Mouse (Mus musculus) kidney, embryonic 14.5 days (tissue): Measurements from ENCODE around the gene Sept3. TPM values are rescaled to one million over a fixed set of nuclear protein-coding genes. Genes with fewer than 3 reads are reported as not detected.
A peak's percentile ranks its signal among the peaks of the same experiment; 100 is the strongest.

ENCODE experiments used
- ATAC-seq: fragments of 200-750 bp; cut with Nextera tagmentation; 2 replicates; pipeline ENCODE4 v1.8.0; 2017; ENCODE audit warnings: moderate number of reproducible peaks, mild to moderate bottlenecking, moderate TSS enrichment, moderate library complexity; ENCODE audit not compliant: low FRiP score, low TSS enrichment
- H3K27ac ChIP-seq: fragments of 300-500 bp; sonication (generic); 2 replicates; pipeline ENCODE4 v1.5.1; 2014; ENCODE audit warnings: low read depth, mild to moderate bottlenecking, low read length, moderate library complexity, mixed read lengths
- H3K27me3 ChIP-seq: fragments of 300-500 bp; sonication (generic); 2 replicates; pipeline ENCODE4 v1.6.1; 2014; ENCODE audit warnings: mild to moderate bottlenecking, low read length; ENCODE audit not compliant: control insufficient read depth, insufficient read depth
- H3K36me3 ChIP-seq: fragments of 300-500 bp; sonication (generic); 2 replicates; pipeline ENCODE4 v1.6.1; 2014; ENCODE audit warnings: low read length, mixed read lengths; ENCODE audit not compliant: control insufficient read depth, insufficient read depth
- H3K4me1 ChIP-seq: fragments of 300-500 bp; sonication (generic); 2 replicates; pipeline ENCODE4 v1.6.1; 2014; ENCODE audit warnings: low read length, mixed read lengths; ENCODE audit not compliant: control insufficient read depth, insufficient read depth
- H3K4me2 ChIP-seq: fragments of 300-500 bp; sonication (generic); replicated peaks from 2 replicates; pipeline ENCODE4 v1.6.1; 2014; ENCODE audit warnings: low read depth, mild to moderate bottlenecking, low read length
- H3K4me3 ChIP-seq: fragments of 300-500 bp; sonication (generic); 2 replicates; pipeline ENCODE4 v1.5.1; 2014; ENCODE audit warnings: mild to moderate bottlenecking, low read length
- H3K9ac ChIP-seq: fragments of 300-500 bp; sonication (generic); 2 replicates; pipeline ENCODE4 v1.6.1; 2014; ENCODE audit warnings: low read depth, mild to moderate bottlenecking, low read length, moderate library complexity
- H3K9me3 ChIP-seq: fragments of 300-500 bp; sonication (generic); 2 replicates; pipeline ENCODE4 v1.6.1; 2016; ENCODE audit warnings: low read length; ENCODE audit not compliant: control insufficient read depth
- WGBS: fragments of 180-500 bp; shearing (Covaris S2); extraction: QIAGEN DNeasy Blood & Tissue Kit; methylation state at CpG from one replicate; pipeline ENCODE4 v1.1.7; 2014; 5-methylcytosine and 5-hydroxymethylcytosine counted together
- polyA plus RNA-seq: library from polyadenylated mRNA; unstranded; fragments of >200 nt; fragmentation: Nextera tagmentation; extraction: Ambion mirVana; gene quantifications from 2 replicates; pipeline ENCODE4 v1.2.1, GENCODE M21; 2014

Sept3 gene
- polyA plus RNA-seq, 1 experiment from 2014 or later = 15.8 TPM

DNA sequence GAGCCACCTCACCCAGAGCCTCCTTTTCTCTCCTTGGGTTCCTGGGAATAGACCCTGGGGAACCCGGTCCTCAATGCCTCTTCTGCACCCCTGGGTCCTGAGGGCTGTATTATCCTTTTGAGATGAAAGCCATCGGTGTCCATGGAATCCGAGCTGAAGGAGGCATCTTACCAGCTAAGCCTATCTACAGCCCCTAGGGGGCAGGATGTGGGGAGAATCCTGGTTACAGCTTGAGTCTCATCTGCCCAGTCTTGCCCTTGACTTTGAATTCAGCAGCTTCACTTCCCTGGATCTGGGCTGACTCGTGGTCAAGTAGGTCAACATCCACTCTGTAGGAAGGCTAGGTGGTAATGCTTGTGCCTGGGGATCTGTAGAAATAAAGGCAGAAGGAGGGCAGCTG, 19.4 kb upstream of the Sept3 start:
- Histone ChIP-seq H3K27me3 (no peaks in the 10 kb centered on the region), H3K4me1 (no peaks in the 10 kb centered on the region), H3K9ac (no peak overlapping the region), H3K9me3 (no peaks in the 10 kb centered on the region; the same call in 1 of the 2 replicates), H3K4me2 (no peak overlapping the region), H3K36me3 (no peaks in the 10 kb centered on the region), H3K27ac (no peak overlapping the region), H3K4me3 (no peak overlapping the region)
- WGBS = 55% methylated on average over 4 of the region's 4 CpGs
- ATAC-seq = no peak

- ATAC-seq = 0 out of 2 replicates have a peak, but pooled peaks have one; percentile 7
- H3K36me3 ChIP-seq = no peaks in the 10 kb centered on the region
- H3K9ac ChIP-seq = no peak overlapping the region
- no peaks in the 10 kb centered on the region for H3K4me1 ChIP-seq
- 28% methylated on average over 10 of the region's 10 CpGs for WGBS
- no peak overlapping the region for H3K4me3 ChIP-seq
- no peak overlapping the region for H3K27ac ChIP-seq
- H3K27me3 ChIP-seq = no peaks in the 10 kb centered on the region
- H3K9me3 ChIP-seq = no peaks in the 10 kb centered on the region; the same call in 1 of the 2 replicates
- no peak overlapping the region for H3K4me2 ChIP-seq
Observed at GRCm38 (mm10) chr15:82255944-82256383, 18.7 kb upstream of the Sept3 start.

DNA sequence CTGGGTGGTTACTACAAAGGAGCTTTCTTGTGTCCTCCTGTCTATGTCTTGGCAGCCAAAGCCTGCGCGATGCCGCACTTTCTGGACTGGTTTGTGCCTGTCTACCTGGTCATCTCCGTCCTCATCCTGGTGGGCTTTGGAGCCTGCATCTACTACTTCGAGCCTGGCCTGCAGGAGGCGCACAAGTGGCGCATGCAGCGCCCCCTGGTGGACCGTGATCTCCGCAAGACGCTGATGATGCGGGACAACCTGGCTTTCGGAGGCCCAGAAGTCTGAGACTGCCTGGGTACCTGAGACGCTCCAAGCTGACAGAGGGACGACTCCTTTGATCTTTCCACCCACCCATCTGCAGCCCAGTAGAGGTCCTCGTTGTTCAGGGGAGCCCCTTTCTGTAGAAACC, 15.2 kb upstream of the Sept3 start:
- no peak for ATAC-seq
- no peak overlapping the region for H3K4me3 ChIP-seq
- no peaks in the 10 kb centered on the region for H3K4me1 ChIP-seq
- no peak overlapping the region for H3K4me2 ChIP-seq
- no peak overlapping the region for H3K9ac ChIP-seq
- no peaks in the 10 kb centered on the region for H3K36me3 ChIP-seq
- H3K9me3 ChIP-seq = no peaks in the 10 kb centered on the region
- 16% methylated on average over 16 of the region's 16 CpGs for WGBS
- H3K27me3 ChIP-seq = no peaks in the 10 kb centered on the region
- no peak overlapping the region for H3K27ac ChIP-seq

DNA sequence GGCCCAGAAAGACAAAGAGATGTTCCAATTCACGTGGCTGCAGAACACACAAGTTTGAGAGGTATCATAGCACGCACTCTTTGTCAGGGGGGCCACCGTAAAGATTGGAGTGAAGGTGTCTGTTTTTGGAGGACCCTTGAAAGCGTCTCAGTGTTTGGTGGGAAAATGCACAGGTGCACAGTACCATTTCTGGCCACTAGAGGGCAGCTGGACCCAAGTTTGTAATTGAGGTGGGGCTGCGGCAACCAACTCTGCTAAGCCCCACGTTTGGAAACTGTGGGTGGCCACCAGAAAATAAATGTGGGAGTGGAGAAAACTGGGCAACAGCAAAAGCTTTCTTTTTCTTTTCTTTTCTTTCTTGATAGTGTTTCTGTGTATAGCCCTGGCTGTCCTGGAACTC, 8.3 kb upstream of the Sept3 start:
- WGBS = 15% methylated on average over 6 of the region's 6 CpGs
- H3K4me3 ChIP-seq = no peak overlapping the region
- no peaks in the 10 kb centered on the region for H3K36me3 ChIP-seq
- no peak overlapping the region for H3K4me2 ChIP-seq
- no peak overlapping the region for H3K9ac ChIP-seq
- no peaks in the 10 kb centered on the region for H3K9me3 ChIP-seq
- no peak overlapping the region for H3K27ac ChIP-seq
- H3K27me3 ChIP-seq = no peaks in the 10 kb centered on the region
- H3K4me1 ChIP-seq = no peaks in the 10 kb centered on the region
- ATAC-seq = peak; percentile 40; the same call in 1 of the 2 replicates

- Histone ChIP-seq H3K36me3 (no peaks in the 10 kb centered on the region), H3K4me1 (no peaks in the 10 kb centered on the region), H3K27me3 (no peaks in the 10 kb centered on the region; the same call in 1 of the 2 replicates), H3K27ac (no peak overlapping the region), H3K9me3 (no peaks in the 10 kb centered on the region), H3K4me3 (no peak overlapping the region), H3K4me2 (no peak overlapping the region), H3K9ac (no peak overlapping the region)
- ATAC-seq = no peak
- 23% methylated on average over 3 of the region's 3 CpGs for WGBS
Observed at GRCm38 (mm10) chr15:82268185-82268584, 6.5 kb upstream of the Sept3 start.

DNA sequence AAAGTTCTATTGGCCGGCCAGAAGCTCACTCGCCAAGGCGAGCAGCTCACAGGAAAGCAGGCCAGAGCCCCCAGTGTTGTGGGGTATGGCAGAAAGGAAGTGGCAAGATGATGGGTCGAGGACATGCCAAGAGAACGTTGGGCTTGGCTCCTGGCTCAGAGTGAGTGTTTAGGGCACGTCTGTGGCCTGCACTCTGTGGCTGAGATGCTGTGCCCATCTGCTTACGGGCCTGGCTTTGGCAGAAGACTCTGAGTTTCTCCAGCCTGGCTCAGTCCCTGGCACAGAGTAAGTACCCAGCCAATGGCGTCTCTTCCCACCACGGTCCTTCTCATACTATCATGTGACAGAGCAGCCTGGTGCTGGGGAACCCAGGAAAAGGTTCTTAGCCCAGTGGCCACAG, 5.9 kb upstream of the Sept3 start:
- Histone ChIP-seq H3K27ac (no peak overlapping the region), H3K4me2 (no peak overlapping the region), H3K9me3 (no peaks in the 10 kb centered on the region), H3K9ac (no peak overlapping the region), H3K4me3 (no peak overlapping the region), H3K36me3 (no peaks in the 10 kb centered on the region), H3K4me1 (no peaks in the 10 kb centered on the region), H3K27me3 (no peaks in the 10 kb centered on the region; the same call in 1 of the 2 replicates)
- WGBS = 89% methylated on average over 9 of the region's 9 CpGs
- no peak for ATAC-seq

GRCm38 (mm10) chr15:82271201-82271600, 3.5 kb upstream of the Sept3 start:
- Histone ChIP-seq H3K27ac (no peak overlapping the region), H3K27me3 (peaks cover 15% of the 10 kb centered on the region), H3K36me3 (no peaks in the 10 kb centered on the region), H3K9ac (no peak overlapping the region), H3K4me1 (peaks cover 9% of the 10 kb centered on the region; the same call in 1 of the 2 replicates), H3K4me3 (no peak overlapping the region), H3K9me3 (no peaks in the 10 kb centered on the region), H3K4me2 (no peak overlapping the region)
- 4% methylated on average over 5 of the region's 5 CpGs for WGBS
- ATAC-seq = peak; percentile 20; the same call in 1 of the 2 replicates

DNA sequence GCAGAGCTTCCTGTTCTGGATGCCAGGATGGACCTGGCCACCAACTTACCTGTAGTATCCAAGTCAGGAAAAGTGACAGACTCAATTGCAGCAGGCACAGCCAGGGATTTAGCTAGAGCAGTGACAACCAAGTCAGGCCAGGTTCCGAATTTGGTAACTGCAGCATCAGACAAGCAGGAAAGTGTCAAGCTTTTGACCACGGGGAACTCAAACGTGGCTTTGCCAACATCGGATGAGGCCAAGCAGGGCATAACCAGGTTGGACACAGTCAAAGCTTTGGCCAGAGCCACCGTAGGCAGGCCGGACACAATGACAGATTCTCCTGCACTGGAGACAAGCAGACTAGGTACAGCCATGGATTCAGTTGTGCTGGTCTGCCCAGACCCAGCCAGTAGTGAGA, 2.4 kb upstream of the Sept3 start:
- Histone ChIP-seq H3K27ac (no peak overlapping the region), H3K27me3 (peaks cover 19% of the 10 kb centered on the region), H3K36me3 (no peaks in the 10 kb centered on the region), H3K4me2 (no peak overlapping the region), H3K4me3 (no peak overlapping the region), H3K9ac (no peak overlapping the region), H3K9me3 (no peaks in the 10 kb centered on the region), H3K4me1 (peaks cover 9% of the 10 kb centered on the region; the same call in 1 of the 2 replicates)
- no peak for ATAC-seq
- 85% methylated on average over 6 of the region's 6 CpGs for WGBS

- under 1% methylated on average over 86 of the region's 86 CpGs for WGBS
- Histone ChIP-seq H3K4me3 (peak overlapping the region; percentile 62), H3K36me3 (no peaks in the 10 kb centered on the region), H3K27ac (no peak overlapping the region), H3K4me1 (peaks cover 9% of the 10 kb centered on the region; the same call in 1 of the 2 replicates), H3K27me3 (peaks cover 19% of the 10 kb centered on the region), H3K9ac (peak overlapping the region; percentile 67), H3K9me3 (no peaks in the 10 kb centered on the region), H3K4me2 (peak overlapping the region; percentile 99)
- ATAC-seq = peak; percentile 68
Observed at GRCm38 (mm10) chr15:82274927-82275901, 521 bp downstream of the Sept3 start.
